Mouse (Mus musculus) spleen, embryonic (tissue): Measurements from ENCODE around the gene Zdhhc14.

Experiments used
- CTCF ChIA-PET: fragments of 350-600 bp; sonication (Branson Sonifier 250); formaldehyde crosslinking; loops from one replicate; lab custom pipeline; 2022; lab: Charles Lee

Gene Zdhhc14

DNA sequence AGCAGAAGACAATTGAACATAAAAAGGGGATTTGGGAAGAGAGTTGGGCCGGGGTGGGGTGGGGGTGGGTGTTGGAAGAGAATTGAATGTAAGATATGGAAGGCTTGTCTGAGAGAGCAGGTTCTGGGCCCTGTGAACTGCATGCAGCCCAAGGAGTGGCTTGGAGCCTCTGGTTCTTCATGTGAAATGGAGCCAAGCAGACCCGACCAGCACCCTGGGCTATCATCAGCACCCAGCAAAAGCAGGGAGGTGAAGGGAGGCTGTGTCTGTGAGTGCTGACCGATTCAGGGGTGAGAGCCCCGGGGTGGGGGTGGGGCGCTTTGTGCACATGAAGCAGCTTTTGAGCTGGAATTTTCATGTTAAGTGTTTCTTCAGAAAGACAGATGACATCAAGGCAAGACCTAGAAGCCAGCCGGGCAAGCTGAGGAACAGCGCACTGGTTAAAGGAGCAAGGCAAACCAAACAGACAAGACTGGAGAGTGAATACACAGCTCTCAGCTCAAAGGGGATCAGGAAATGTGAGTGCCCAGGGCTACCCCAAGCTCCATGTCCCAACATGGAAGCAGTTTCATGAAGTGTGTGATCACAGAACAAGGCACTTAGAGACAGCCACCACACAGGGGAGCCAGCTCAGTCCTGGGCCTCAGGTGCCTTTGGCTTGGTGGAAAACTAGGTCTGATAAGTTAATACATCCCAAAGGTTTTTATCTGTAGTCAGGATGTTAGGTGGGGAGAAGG, 308.6 kb downstream of the Zdhhc14 start:
- CTCF ChIA-PET, result interaction anchor here (0.9 kb wide), 2 partner anchors 38 to 58 kb away, joined by 4 to 13 read pairs; no protein-coding TSS in a partner anchor

DNA sequence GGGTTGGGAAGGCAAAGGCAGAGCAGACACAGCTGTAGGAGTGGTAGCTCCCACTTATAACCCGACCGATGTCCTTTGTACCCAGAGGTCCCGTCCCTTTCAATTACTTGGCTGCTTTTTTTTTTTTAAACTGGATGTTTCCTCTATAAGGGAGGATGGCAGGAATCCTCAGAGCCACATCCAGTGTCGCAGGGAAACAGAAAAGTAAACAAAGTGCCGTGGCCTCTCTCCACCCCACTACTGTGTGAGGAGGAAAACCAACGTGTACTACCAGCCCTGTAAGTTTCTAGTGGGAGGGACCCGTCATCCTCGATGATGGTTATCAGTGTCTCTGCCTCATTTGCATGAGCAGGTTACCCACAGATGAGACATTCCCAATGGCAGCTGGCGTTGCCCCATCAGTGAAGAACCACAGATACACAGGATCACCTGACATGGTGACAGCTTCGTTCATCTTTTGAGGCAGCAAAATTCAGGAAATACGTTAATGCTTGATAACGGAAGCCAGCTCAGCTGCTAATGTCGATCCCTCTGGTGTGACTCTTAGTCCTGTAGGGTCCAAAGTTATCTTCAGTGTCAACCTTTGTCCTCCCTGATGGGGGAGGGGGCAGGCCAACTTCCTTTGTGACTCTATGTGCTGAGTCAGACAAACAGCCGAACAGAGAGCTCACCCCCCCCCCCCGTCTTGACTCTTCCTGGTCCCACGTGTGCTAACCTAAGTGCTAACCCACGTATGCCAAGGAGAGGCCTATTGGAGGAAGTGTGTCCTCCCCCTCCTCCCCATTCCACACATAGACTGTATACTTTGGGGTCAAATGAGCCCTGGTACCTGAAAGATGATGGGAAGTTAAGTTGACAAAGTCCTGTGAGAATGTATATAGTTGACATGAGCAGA, 309.7 kb downstream of the Zdhhc14 start:
- CTCF ChIA-PET, result interaction anchor here (0.5 to 1.2 kb wide), 4 partner anchors 57 to 289 kb away, joined by 3 to 10 read pairs (median 5); no protein-coding TSS in a partner anchor

DNA sequence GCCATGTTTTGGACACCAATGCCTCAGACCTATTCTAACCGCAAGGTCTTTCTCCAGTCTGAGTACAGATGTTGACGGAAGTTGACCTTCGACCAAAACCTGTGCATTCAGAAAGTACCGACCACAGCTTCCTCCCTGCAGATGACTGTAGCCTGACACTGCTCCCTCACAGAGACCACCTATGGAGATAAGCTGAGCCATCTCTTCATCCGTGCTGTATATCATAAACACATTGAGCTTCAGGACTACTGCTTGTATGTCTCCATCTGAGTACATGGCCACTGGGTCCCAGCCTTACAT, 310.2 kb downstream of the Zdhhc14 start:
- CTCF ChIA-PET, result interaction anchor here (0.5 to 1.2 kb wide), 3 partner anchors 48 to 87 kb away, joined by 3 to 11 read pairs (median 10); no protein-coding TSS in a partner anchor
